Mouse (Mus musculus) olfactory bulb, adult 2 months (tissue): Measurements from ENCODE around the gene Hmgn1.

Experiments used
- CTCF ChIP-seq: fragments of 200-500 bp; IDR thresholded peaks from 2 replicates; pipeline ENCODE4 v1.5.1; 2012; ENCODE audit warnings: low read depth, mild to moderate bottlenecking, low read length, moderate library complexity; ENCODE audit not compliant: insufficient read depth
- POLR2A ChIP-seq: fragments of 200-500 bp; IDR thresholded peaks from 2 replicates; pipeline ENCODE4 v1.6.1; 2012; ENCODE audit warnings: mild to moderate bottlenecking, low read depth, low read length, moderate library complexity; ENCODE audit not compliant: insufficient read depth

GRCm38 (mm10) chr16:96157171-96157570 lies 29.6 kb upstream of the Hmgn1 start:
- TF ChIP-seq POLR2A: no peak
- no peak for TF ChIP-seq CTCF
